Mouse (Mus musculus): ENCODE measurements at regions not wholly inside any gene's neighbourhood (a gene's known extent, or its start where the extent isn't known, plus 50 kb on each side); places are given as distances from the start of the nearest gene placed in this dataset.
"Not testable (repeated sequence)": the region's sequence is repeated elsewhere in the genome, so short reads cannot be mapped to it uniquely, and the experiment has no call there.

DNA sequence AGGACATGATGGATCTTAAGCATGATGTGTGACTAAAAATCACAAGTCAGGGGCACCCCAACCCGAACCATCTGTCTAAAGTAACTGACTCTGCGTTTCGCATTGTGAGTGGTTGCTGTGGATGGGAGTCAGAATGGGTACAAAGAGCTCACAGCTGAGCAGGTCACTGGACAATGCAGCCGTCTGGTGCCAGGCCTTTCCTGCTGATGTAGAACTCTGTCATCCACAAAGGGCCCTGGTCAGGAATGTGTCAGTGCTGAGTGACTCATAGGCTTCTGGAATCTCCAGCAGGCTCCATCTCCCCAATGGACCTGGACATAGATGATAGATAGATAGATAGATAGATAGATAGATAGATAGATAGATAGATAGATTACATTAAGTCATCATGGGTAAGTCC is 335.8 kb upstream of the Maf start:
- H3K4me1 ChIP-seq, result no peaks in the 10 kb centered on the region
- no peak for ATAC-seq (ENCODE audit: low FRiP score)
- H3K4me3 ChIP-seq (replicated peaks), result no peak overlapping the region
- H3K9ac ChIP-seq, result no peak overlapping the region
- no peaks in the 10 kb centered on the region for H3K9me3 ChIP-seq
- no peak overlapping the region for H3K4me2 ChIP-seq
- no peak overlapping the region for H3K27ac ChIP-seq
- H3K27me3 ChIP-seq, result no peaks in the 10 kb centered on the region
- 83% methylated on average over 4 of the region's 4 CpGs for WGBS
- no peaks in the 10 kb centered on the region for H3K36me3 ChIP-seq (replicated peaks)

DNA sequence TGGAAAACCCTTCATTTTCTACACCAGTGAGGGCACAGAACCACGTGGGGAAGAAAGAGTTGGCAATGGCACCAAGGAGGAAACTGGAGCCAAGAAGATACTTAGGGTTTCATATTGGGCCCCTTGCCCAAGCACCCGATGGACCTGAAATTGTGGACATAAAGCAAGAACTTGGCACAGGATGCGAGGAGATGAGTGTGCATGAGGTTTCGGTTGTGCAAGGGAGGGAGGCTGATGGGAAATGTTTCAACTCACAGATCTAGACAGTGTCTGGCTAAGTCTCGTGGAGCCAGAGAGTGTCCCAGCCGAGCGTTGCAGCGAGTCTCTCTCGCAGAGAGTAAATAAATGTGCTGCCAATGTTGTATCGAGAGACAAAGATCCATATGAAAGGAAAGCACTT is 323.4 kb upstream of the Maf start:
- no peak for ATAC-seq (ENCODE audit: low FRiP score)
- H3K4me3 ChIP-seq (replicated peaks), result no peak overlapping the region
- H3K4me2 ChIP-seq, result no peak overlapping the region
- WGBS, result 92% methylated on average over 10 of the region's 10 CpGs
- no peaks in the 10 kb centered on the region for H3K4me1 ChIP-seq
- no peaks in the 10 kb centered on the region for H3K36me3 ChIP-seq (replicated peaks)
- H3K27me3 ChIP-seq, result no peaks in the 10 kb centered on the region
- H3K9ac ChIP-seq, result no peak overlapping the region
- no peak overlapping the region for H3K27ac ChIP-seq
- H3K9me3 ChIP-seq, result no peaks in the 10 kb centered on the region

DNA sequence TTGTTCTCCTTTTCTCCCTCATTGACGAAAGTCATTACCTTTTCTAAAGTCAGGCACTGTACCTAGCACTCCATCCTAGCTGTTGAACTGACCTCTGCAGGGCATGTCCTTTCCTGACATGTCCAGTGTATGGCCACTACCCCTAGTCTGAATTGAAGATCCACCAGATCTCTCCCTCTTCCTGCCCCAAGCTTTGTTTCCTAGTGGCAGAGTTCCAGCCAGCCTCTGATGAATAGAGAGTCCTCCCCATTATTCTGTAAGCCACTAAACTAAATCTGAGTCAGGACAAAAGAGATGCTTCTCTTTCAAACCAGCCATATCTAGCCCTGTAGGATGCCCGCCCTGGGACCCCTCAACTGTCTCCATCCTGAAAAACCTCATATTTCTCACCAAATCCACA is 317.7 kb upstream of the Maf start:
- Histone ChIP-seq H3K27ac (no peak overlapping the region), H3K4me2 (no peak overlapping the region), H3K4me3 (replicated peaks) (no peak overlapping the region), H3K36me3 (replicated peaks) (no peaks in the 10 kb centered on the region), H3K4me1 (no peaks in the 10 kb centered on the region; the same call in 1 of the 2 replicates), H3K9me3 (no peaks in the 10 kb centered on the region), H3K9ac (no peak overlapping the region), H3K27me3 (no peaks in the 10 kb centered on the region)
- 77% methylated on average over 2 of the region's 2 CpGs for WGBS
- no peak for ATAC-seq (ENCODE audit: low FRiP score)

DNA sequence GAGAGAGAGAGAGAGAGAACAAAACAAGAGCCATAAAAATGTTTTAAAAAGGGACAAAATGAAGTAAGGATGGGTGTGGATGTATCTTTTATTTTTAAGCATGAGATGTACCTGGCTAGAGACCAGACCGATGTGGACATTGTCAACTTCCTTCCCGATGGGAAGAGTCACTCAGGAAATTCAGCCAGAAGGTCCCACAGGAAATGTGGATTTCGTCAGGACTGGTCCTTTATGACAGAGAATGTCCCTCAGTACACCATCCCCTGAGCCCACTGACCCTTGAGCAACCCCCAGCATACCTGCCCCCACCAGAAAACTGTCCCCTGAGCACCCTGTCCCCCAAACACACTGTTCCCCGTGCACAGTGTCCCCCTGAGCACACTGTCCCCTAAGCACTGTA is 317.2 kb upstream of the Maf start:
- no peaks in the 10 kb centered on the region for H3K27me3 ChIP-seq
- no peak overlapping the region for H3K4me3 ChIP-seq (replicated peaks)
- no peak overlapping the region for H3K9ac ChIP-seq
- no peak for ATAC-seq (ENCODE audit: low FRiP score)
- no peaks in the 10 kb centered on the region for H3K36me3 ChIP-seq (replicated peaks)
- H3K27ac ChIP-seq, result no peak overlapping the region
- H3K9me3 ChIP-seq, result no peaks in the 10 kb centered on the region
- WGBS, result 82% methylated on average over 4 of the region's 4 CpGs
- H3K4me2 ChIP-seq, result no peak overlapping the region
- H3K4me1 ChIP-seq, result no peaks in the 10 kb centered on the region; the same call in 1 of the 2 replicates

DNA sequence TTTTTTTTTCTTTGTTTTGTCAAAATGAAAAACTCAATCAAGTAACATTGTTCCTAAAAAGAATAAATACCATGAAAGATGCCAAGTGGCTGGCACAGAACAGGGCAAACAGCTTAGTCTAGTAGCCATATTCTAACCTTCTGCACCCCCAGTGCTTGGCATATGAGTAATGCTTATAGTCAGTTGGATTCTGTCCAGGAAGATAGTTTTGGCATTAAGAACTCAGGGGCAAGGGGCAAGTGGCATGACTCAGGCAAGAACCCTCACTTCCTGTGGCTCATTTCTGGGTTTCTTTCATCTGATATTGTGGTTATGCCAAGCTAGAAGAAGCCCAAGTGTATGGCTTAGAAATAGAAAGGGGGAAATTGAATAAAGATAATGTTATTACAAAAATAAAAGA is 314.1 kb upstream of the Maf start:
- no peak overlapping the region for H3K4me3 ChIP-seq (replicated peaks)
- H3K9me3 ChIP-seq, result no peaks in the 10 kb centered on the region
- no peak for ATAC-seq (ENCODE audit: low FRiP score)
- no peaks in the 10 kb centered on the region for H3K27me3 ChIP-seq
- no peak overlapping the region for H3K27ac ChIP-seq
- no peak overlapping the region for H3K9ac ChIP-seq
- no peaks in the 10 kb centered on the region; the same call in 1 of the 2 replicates for H3K4me1 ChIP-seq
- no peaks in the 10 kb centered on the region for H3K36me3 ChIP-seq (replicated peaks)
- no peak overlapping the region for H3K4me2 ChIP-seq

DNA sequence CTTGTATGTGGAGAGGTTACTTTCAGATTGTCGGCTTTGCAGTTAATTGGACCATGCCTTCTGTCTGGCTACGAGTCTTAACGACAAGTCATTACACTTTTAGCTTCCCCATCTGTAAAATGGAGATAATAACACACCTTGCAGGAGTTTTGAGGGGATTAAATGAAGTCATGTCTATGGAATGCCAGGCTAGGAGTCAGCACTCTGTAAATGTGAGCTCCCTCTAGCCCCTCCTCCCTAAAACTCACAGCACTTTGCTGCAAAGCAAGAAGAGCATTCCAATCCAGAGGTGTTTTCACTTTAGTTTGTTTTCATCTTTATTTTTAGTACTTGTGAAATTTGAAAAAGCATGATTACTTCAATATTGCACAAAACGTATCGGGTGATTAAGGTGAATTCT is 287.7 kb upstream of the Maf start:
- H3K36me3 ChIP-seq (replicated peaks), result no peaks in the 10 kb centered on the region
- no peaks in the 10 kb centered on the region for H3K27me3 ChIP-seq
- no peak for ATAC-seq (ENCODE audit: low FRiP score)
- no peaks in the 10 kb centered on the region for H3K9me3 ChIP-seq
- no peaks in the 10 kb centered on the region for H3K4me1 ChIP-seq
- no peak overlapping the region for H3K27ac ChIP-seq
- no peak overlapping the region for H3K9ac ChIP-seq
- no peak overlapping the region for H3K4me3 ChIP-seq (replicated peaks)
- no peak overlapping the region for H3K4me2 ChIP-seq
- WGBS, result 66% methylated on average over 5 of the region's 5 CpGs

DNA sequence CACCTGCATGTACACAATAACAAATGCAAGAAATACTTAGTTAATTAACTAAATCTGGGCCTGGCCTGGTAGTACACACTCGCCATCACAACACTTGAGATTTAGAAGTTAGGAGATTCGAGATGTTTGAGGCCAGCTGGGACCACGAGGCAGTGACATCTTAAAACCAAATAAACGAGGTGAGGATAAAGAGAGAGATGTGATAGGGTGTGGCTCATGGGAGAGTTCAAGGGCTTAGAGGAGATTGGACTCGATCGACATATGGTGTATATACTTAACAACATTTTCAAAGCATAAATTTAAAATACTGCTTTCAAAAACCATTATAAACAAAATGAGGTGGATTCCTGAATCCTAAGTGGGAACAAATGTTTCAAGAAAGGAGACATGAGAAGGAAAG is 284.4 kb upstream of the Maf start:
- Histone ChIP-seq H3K4me3 (replicated peaks) (no peak overlapping the region), H3K4me2 (no peak overlapping the region), H3K27me3 (no peaks in the 10 kb centered on the region), H3K36me3 (replicated peaks) (no peaks in the 10 kb centered on the region), H3K9me3 (no peaks in the 10 kb centered on the region), H3K27ac (no peak overlapping the region), H3K4me1 (no peaks in the 10 kb centered on the region), H3K9ac (no peak overlapping the region)
- ATAC-seq (ENCODE audit: low FRiP score), result no peak
- WGBS, result 86% methylated on average over 6 of the region's 6 CpGs

DNA sequence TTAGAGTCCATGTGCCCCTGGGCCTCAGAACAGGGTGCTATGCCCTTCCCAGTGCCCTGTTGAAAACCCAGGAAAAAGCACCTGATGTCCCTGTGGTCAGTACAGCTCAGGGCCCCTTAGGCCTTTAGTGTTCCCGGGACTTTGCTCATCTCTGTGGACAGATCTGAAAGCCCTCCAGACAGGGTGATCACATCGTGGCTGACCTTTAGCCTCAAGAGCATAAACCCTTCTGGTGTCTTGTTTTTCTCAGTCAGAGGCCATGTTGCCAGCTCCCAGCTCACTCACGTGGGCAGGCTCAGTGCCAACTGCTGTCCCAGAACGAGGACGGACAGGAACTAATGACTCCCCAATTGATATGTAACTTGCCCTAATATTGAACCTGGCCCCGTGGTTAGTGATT is 275.8 kb upstream of the Maf start:
- no peaks in the 10 kb centered on the region for H3K9me3 ChIP-seq
- H3K4me1 ChIP-seq, result no peaks in the 10 kb centered on the region
- H3K9ac ChIP-seq, result no peak overlapping the region
- no peak overlapping the region for H3K27ac ChIP-seq
- 88% methylated on average over 6 of the region's 6 CpGs for WGBS
- H3K36me3 ChIP-seq (replicated peaks), result no peaks in the 10 kb centered on the region
- H3K4me2 ChIP-seq, result no peak overlapping the region
- H3K27me3 ChIP-seq, result no peaks in the 10 kb centered on the region
- no peak for ATAC-seq (ENCODE audit: low FRiP score)
- no peak overlapping the region for H3K4me3 ChIP-seq (replicated peaks)

DNA sequence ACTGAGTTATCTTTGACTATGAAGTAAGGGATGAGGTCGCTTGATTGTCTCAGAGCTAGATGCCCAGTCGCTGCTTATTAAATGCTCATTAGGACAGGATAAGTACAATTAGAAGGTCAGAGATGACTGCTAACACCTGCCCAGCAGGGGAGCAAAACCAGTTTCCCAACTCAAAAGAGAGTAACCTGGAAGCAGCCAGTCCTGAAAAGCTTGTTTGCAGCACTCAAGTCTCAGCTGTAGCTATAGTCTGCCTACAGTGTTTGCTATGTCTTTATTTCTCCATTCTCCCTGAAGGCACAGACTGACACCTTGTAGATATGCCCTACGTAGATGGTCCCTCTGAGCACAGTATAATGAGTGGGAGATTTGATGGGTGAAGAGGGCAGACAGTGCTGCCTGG is 274.7 kb upstream of the Maf start:
- H3K27ac ChIP-seq, result no peak overlapping the region
- WGBS, result 67% methylated on average over 3 of the region's 3 CpGs
- H3K9ac ChIP-seq, result no peak overlapping the region
- H3K4me1 ChIP-seq, result no peaks in the 10 kb centered on the region
- H3K36me3 ChIP-seq (replicated peaks), result no peaks in the 10 kb centered on the region
- no peaks in the 10 kb centered on the region for H3K9me3 ChIP-seq
- no peaks in the 10 kb centered on the region for H3K27me3 ChIP-seq
- H3K4me2 ChIP-seq, result no peak overlapping the region
- H3K4me3 ChIP-seq (replicated peaks), result no peak overlapping the region
- no peak for ATAC-seq (ENCODE audit: low FRiP score)

DNA sequence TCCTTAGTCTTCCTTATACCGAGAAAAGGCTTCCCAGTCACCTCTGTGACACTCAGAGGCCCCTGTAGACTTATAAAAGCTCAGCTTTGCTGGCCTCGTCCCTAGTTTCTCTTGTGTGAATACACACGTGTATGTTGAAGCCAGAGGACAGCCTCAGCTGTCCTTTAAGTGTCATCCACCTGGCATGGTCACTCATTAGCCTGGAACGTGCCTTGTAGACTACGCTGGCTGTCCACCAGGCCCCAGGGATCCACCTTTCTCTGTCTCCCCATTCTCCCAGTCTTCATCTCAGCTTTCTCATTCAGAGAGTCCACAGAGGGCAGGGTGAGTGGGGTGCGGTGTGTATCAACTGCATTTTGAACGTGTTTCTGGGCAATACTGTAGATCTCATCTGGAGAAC is 273.8 kb upstream of the Maf start:
- H3K27ac ChIP-seq, result no peak overlapping the region
- H3K27me3 ChIP-seq, result no peaks in the 10 kb centered on the region
- no peak overlapping the region for H3K9ac ChIP-seq
- H3K4me2 ChIP-seq, result no peak overlapping the region
- no peaks in the 10 kb centered on the region for H3K9me3 ChIP-seq
- no peak overlapping the region for H3K4me3 ChIP-seq (replicated peaks)
- H3K36me3 ChIP-seq (replicated peaks), result no peaks in the 10 kb centered on the region
- ATAC-seq (ENCODE audit: low FRiP score), result no peak
- H3K4me1 ChIP-seq, result no peaks in the 10 kb centered on the region
- 84% methylated on average over 7 of the region's 7 CpGs for WGBS

DNA sequence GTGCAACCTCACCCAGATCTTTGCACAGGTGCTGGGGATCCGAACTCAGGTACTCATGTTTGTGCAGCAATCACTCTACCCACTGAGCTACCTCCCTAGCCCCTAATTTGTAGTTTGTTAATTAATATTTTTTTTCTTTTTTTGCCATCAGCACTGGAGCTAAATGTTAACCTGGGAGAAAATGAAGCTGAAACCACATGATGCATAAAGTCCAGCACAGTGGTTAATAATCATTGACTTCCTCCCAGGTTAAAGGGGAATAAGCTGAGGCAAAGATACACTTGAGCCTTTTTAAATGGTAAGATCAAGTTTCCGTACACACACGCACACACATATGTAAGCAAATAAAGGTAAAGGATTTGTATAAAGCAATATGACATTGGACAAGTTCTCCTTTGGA is 273.0 kb upstream of the Maf start:
- Histone ChIP-seq H3K27me3 (no peaks in the 10 kb centered on the region), H3K4me1 (no peaks in the 10 kb centered on the region), H3K4me2 (no peak overlapping the region), H3K27ac (no peak overlapping the region), H3K9ac (no peak overlapping the region), H3K36me3 (replicated peaks) (no peaks in the 10 kb centered on the region), H3K4me3 (replicated peaks) (no peak overlapping the region), H3K9me3 (no peaks in the 10 kb centered on the region)
- 90% methylated on average over 3 of the region's 3 CpGs for WGBS
- no peak for ATAC-seq (ENCODE audit: low FRiP score)

DNA sequence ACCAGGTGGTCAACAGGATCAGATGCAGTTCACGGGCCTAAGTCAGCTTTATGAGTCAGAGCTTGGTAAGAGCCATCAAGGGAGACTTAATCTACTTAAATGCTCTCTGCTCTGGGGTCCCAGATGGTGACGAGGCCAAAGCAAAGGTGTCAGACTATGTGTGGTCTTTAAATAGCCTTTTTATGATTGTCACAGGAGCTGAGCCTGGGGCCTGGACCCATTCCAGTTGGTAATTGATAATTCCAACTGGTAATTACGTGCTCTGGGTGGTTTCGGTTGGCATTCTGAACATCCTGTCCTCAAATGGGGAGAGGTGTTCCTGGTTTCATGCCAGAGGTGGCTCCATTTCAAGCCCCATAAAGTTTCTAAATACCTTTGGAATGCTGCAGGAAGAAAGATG is 269.6 kb upstream of the Maf start:
- Histone ChIP-seq H3K27me3 (no peaks in the 10 kb centered on the region), H3K9me3 (no peaks in the 10 kb centered on the region), H3K9ac (no peak overlapping the region), H3K36me3 (replicated peaks) (no peaks in the 10 kb centered on the region), H3K27ac (no peak overlapping the region), H3K4me1 (no peaks in the 10 kb centered on the region), H3K4me3 (replicated peaks) (no peak overlapping the region), H3K4me2 (no peak overlapping the region)
- ATAC-seq (ENCODE audit: low FRiP score), result no peak
- WGBS, result 74% methylated on average over 4 of the region's 4 CpGs

DNA sequence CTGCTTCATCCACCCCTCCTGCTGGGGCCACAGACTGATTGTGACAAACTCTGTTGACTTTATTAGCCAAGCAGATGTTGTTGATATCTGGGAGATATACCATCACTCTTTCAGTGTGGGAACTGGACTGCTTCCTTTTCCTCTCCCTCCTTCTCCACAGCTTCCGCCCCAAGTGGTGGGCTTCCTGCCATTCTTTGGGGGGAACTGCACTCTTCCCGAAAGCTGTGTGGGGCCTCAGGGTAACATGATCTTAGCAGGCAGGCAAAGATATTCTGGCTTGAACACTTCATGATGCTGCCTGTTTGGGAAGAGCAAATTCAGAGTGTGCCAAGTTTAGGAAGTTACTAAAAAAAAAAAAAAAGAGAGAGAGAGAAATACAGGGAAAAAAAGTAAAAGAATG is 267.1 kb upstream of the Maf start:
- ATAC-seq (ENCODE audit: low FRiP score), result no peak
- WGBS, result 75% methylated on average over 2 of the region's 2 CpGs
- Histone ChIP-seq H3K9me3 (no peaks in the 10 kb centered on the region), H3K4me2 (no peak overlapping the region), H3K4me3 (replicated peaks) (no peak overlapping the region), H3K4me1 (no peaks in the 10 kb centered on the region), H3K9ac (no peak overlapping the region), H3K27ac (no peak overlapping the region), H3K36me3 (replicated peaks) (no peaks in the 10 kb centered on the region), H3K27me3 (no peaks in the 10 kb centered on the region)

DNA sequence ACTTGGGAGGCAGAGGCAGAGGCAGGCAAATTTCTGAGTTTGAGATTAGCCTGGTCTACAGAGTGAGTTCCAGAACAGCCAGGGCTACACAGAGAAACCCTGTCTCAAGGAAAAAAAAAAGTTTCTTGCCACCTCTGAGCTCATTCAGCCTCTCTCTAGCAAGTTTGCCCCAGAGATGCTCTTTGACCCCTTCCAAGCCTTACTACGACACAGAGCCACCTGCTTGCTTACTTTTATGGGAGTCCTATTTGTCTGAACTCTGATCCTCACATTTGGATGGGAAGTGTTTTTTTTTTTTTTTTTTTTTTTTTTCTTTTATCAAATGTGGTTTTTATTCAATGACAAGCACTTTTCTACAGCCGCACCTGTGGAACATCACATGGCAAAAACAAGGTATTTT is 263.8 kb upstream of the Maf start:
- not testable (repeated sequence) for H3K27me3 ChIP-seq; H3K4me3 ChIP-seq (replicated peaks); H3K36me3 ChIP-seq (replicated peaks); H3K9me3 ChIP-seq; H3K4me2 ChIP-seq; H3K27ac ChIP-seq; H3K9ac ChIP-seq; ATAC-seq (ENCODE audit: low FRiP score); H3K4me1 ChIP-seq
- 90% methylated on average over 2 of the region's 2 CpGs for WGBS
